Mouse (Mus musculus) testis, adult 2 months (tissue): ENCODE measurements around the gene Irf2bpl. TPM values are rescaled to one million over a fixed set of nuclear protein-coding genes. Genes with fewer than 3 reads are reported as not detected.
A peak's percentile ranks its signal among the peaks of the same experiment; 100 is the strongest.

Experiments
- H3K27ac ChIP-seq: fragments of 200-500 bp; 2 replicates; pipeline ENCODE4 v1.5.1; 2012; ENCODE audit warnings: low read depth, low read length; ENCODE audit not compliant: control insufficient read depth, insufficient read depth
- H3K27me3 ChIP-seq: fragments of 200-500 bp; 2 replicates; pipeline ENCODE4 v1.6.1; 2012; ENCODE audit warnings: mild to moderate bottlenecking, low read length, moderate library complexity; ENCODE audit not compliant: control insufficient read depth, insufficient read depth
- H3K36me3 ChIP-seq: fragments of 200-500 bp; 2 replicates; pipeline ENCODE4 v1.6.1; 2012; ENCODE audit warnings: mild to moderate bottlenecking, low read length; ENCODE audit not compliant: control insufficient read depth, insufficient read depth
- H3K4me1 ChIP-seq: fragments of 200-500 bp; 2 replicates; pipeline ENCODE4 v1.6.1; 2012; ENCODE audit warnings: low read length; ENCODE audit not compliant: control insufficient read depth, insufficient read depth
- H3K4me3 ChIP-seq: fragments of 200-500 bp; 2 replicates; pipeline ENCODE4 v1.5.1; 2012; ENCODE audit warnings: low read depth, mild to moderate bottlenecking, low read length, moderate library complexity, mixed read lengths; ENCODE audit not compliant: control insufficient read depth
- CTCF ChIP-seq: fragments of 200-500 bp; IDR thresholded peaks from 2 replicates; pipeline ENCODE4 v1.5.1; 2012; ENCODE audit warnings: low read depth, mild to moderate bottlenecking, inconsistent platforms, low read length, moderate library complexity; ENCODE audit not compliant: control insufficient read depth, insufficient read depth, insufficient replicate concordance
- POLR2A ChIP-seq: fragments of 200-500 bp; IDR thresholded peaks from 2 replicates; pipeline ENCODE4 v1.6.1; 2012; ENCODE audit warnings: low read depth, mild to moderate bottlenecking, inconsistent platforms, low read length, moderate library complexity; ENCODE audit not compliant: control insufficient read depth
- polyA plus RNA-seq: library from polyadenylated mRNA; depleted of rRNA; stranded (reverse); fragments of >200 nt; gene quantifications from 2 replicates; pipeline ENCODE4 v1.2.3, GENCODE M21; 2012

The Irf2bpl gene
- polyA plus RNA-seq, 1 experiment: 2.8 TPM

DNA sequence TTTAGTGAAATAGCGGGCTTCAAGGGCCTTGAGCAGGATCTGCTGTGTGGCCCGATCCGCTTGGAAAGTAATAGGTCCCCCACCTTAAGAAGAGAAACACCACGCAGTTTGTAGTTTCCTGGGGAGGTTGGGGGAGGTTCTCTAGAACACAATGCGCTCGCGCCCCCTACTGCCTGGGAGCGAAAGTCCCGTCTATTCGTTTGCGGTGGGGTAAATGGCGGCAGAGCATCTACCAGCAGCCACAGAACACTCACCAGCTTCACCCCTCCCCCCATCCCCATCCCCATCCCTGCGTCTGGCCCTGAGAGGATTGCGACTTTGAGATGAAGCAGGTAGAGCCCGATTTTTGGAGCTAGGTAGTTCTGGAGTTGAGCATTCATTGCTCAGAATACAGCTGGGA, 21.8 kb upstream of the Irf2bpl start:
- Histone ChIP-seq H3K36me3 (no peaks in the 10 kb centered on the region), H3K4me1 (peaks cover 13% of the 10 kb centered on the region), H3K27me3 (no peaks in the 10 kb centered on the region), H3K4me3 (no peak overlapping the region; the same call in none of the 2 replicates), H3K27ac (no peak overlapping the region)
- TF ChIP-seq POLR2A (no peak), CTCF (peak; percentile 74; the same call in 1 of the 2 replicates)

DNA sequence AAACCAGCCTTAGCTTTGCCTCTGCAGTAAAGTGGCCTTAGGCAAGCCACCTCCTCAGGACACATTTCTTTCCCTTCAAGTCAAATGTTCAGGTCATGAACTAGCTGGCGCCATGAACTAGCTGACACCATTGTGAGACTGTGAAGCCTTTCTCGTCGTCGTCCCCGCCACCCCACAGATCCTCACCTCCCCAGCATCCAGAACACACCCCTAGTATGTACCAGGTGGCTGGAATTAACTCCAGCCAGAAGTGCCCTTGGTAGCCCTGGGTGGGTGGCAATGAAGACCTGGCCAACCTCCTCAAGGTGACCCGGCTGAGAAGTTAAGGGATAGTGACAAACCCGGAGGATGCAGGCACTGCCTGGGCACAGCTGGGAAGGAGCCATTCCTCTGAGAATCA, 21.3 kb upstream of the Irf2bpl start:
- Histone ChIP-seq H3K4me3 (peak overlapping the region; percentile 2), H3K36me3 (no peaks in the 10 kb centered on the region), H3K27me3 (no peaks in the 10 kb centered on the region), H3K27ac (no peak overlapping the region), H3K4me1 (peaks cover 13% of the 10 kb centered on the region)
- TF ChIP-seq CTCF (no peak), POLR2A (no peak)

DNA sequence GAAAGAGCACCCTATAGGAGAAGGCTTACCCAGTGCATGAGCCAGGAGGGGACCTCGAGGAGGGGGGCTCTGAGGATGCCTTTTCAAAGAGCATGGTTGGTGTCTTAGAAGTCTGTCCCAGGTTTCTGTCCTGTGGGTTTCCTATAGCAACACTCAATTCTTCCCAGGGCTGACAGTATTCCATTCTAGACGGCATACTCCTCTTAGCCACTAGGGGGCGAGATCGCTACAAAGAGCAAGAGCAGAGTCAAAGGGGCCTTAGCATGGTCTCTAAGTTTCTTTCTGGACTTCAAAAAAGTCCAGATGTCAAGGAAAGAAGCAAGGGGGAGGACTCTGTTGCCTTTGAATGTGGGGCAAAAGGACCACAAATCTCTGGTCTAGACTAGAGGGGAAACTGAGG, 20.6 kb upstream of the Irf2bpl start:
- no peaks in the 10 kb centered on the region for H3K27me3 ChIP-seq
- H3K4me1 ChIP-seq: peaks cover 13% of the 10 kb centered on the region
- no peaks in the 10 kb centered on the region for H3K36me3 ChIP-seq
- TF ChIP-seq CTCF (peak; percentile 38; the same call in 1 of the 2 replicates), POLR2A (no peak)
- H3K27ac ChIP-seq: no peak overlapping the region
- H3K4me3 ChIP-seq: no peak overlapping the region

DNA sequence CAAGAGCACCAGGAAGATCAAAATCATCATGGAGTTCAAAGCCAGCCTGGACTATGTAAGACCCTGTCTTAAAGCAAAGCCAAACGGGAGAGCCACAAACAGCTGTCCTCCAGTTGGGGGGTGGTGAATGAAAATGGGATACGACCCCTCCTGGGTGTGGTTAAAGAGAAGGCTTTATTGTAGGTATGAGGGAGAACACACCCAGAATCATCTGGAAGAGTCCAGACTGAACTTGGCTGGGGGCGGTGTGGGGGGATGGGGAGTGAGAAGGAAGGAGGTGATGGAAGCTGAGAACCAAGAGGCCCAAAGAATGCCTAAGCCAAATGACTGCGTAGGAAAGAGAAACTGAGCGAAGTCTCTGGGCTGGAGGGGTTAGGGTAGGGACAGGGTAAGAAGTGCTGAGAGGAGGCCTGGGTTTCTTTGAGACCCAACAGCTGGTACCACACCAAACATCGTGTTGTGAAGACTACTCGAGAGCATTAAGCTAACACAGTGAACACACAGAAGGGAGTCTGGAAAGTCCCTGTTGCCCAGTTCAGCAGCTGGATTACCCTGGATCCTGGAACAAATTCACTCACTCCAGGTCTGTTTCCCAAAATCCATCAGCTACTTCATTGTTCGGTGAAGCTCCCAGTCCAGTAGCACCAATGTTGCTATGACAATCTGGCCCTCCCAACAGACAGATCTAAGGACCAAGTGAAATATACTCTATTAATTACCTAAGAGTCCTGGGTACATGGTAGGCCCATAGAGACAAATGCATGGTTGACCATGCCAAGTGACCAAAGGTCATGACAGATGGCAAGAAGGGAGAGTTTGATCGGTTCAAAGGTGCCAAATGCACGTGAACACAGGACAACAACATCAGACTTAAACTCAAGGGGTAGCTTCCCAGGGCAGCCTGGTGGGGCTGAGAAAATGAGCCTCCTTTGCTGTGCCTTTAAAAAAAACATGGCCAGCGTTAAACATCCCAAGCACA, 19.5 kb upstream of the Irf2bpl start:
- Histone ChIP-seq H3K4me1 (peaks cover 16% of the 10 kb centered on the region), H3K27ac (no peak overlapping the region), H3K36me3 (no peaks in the 10 kb centered on the region), H3K27me3 (no peaks in the 10 kb centered on the region), H3K4me3 (no peak overlapping the region)
- TF ChIP-seq CTCF (no peak), POLR2A (no peak)

DNA sequence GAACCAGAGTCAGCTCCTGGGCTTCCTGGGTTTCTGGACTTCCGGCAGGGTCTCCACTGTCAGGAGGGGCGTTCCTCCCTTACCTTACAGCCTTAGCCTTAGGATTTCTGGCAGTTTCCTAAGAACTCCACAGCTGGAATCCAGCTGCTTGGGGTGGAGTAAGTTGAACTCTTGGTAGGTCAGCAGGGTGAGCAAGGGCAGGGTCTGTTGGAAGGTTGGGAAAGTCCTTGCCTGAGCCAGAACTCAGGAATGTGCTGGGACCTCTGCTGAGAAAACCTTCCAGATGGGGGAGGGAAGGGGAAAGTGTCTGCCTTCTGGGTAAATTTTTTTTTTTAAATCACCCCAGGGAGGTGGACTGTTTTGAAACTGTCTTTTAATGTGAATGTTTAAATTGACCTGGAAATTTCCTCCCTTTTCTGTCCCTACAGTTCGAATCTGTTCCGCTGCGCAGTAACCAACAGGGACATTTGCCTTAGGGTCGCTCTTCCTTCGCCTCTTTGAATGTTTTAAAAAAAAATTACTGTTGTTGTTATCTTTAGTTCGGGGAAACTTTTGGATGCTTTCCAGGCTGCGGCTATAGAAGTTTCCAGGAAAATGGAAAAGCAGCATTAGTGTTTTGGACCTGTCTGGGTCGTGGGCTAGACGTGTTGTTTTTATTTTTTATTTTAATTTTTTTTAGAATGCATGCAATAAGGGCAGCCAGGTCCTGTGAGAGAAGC, 15.0 kb upstream of the Irf2bpl start:
- H3K36me3 ChIP-seq: no peaks in the 10 kb centered on the region
- no peaks in the 10 kb centered on the region for H3K27me3 ChIP-seq
- H3K4me3 ChIP-seq: no peak overlapping the region
- TF ChIP-seq POLR2A (no peak), CTCF (no peak)
- H3K4me1 ChIP-seq: peaks cover 14% of the 10 kb centered on the region
- peak overlapping the region; percentile 18; the same call in 1 of the 2 replicates for H3K27ac ChIP-seq

DNA sequence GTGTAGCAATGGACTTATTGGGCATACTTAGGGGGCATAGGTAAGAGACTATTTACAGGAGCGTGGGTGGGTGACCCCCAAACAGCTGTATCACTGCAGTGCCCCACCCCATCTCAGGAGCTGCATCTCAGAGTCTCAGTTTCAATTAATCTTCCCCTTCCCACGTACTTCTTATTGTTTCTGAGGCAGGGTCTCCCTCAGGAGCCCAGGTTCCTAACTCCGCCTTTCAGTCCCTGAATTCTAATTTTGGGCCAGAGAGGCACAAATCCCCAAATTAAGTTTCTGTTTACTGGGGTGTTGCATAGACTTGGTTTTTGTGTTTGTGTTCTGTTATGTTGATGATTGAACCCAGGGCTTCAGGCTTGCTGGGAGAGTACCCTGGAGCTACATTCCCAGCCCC, 13.8 kb upstream of the Irf2bpl start:
- H3K4me3 ChIP-seq: no peak overlapping the region
- TF ChIP-seq CTCF: no peak
- no peak for TF ChIP-seq POLR2A
- no peaks in the 10 kb centered on the region for H3K27me3 ChIP-seq
- H3K27ac ChIP-seq: no peak overlapping the region
- H3K4me1 ChIP-seq: peaks cover 16% of the 10 kb centered on the region
- no peaks in the 10 kb centered on the region for H3K36me3 ChIP-seq

DNA sequence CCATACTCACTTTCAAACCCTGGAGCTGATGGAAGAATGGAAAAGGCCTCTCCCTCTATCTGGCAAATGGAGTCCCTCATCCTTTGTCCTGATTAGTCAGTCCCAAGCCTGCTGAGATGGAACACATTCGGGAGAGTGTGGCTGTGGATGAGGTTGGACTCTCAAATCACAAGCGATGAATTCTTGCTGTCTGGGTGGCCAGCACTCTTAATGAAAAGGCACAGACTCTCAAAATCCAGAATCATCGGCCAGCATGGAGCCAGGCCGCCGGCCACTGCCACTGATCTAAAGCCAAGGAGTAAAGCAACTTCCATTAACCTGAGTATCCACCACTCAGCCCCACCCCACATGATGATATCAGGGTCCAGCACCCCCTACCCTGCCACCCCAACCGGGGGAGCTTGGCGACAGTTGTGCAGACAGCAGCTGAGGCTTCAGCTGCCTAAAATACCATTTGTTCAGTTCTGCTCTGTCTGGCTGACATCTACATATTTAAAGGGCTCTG, 13.2 kb upstream of the Irf2bpl start:
- peak overlapping the region; percentile 78 for H3K27ac ChIP-seq
- H3K36me3 ChIP-seq: no peaks in the 10 kb centered on the region
- no peak overlapping the region for H3K4me3 ChIP-seq
- H3K4me1 ChIP-seq: peaks cover 19% of the 10 kb centered on the region
- no peaks in the 10 kb centered on the region for H3K27me3 ChIP-seq
- TF ChIP-seq CTCF (no peak), POLR2A (no peak)
